Mouse (Mus musculus): ENCODE measurements at regions not wholly inside any gene's neighbourhood (a gene's known extent, or its start where the extent isn't known, plus 50 kb on each side); places are given as distances from the start of the nearest gene placed in this dataset.

DNA sequence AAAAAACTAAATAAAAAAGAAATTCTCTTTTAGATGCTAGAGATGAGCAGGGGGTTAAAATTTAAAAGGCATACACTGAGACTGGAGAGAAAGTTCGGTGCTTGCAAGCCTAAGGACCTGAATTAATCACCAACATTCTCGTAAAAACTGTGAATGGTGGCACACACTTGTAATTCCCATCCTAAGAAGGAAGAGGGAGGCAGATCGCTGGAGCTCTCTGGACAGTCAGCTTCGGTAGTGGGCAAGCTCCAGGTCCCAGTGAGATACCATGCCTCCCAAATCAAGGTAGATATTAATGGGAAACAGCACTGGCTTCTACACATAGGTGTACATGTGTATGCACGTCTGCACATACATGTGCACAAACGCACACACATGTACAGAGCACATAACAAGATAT lies 89.5 kb upstream of the Basp1 start:
- Histone ChIP-seq H3K9ac (replicated peaks) (no peak overlapping the region), H3K9me3 (ENCODE audit: control insufficient read depth, low read length) (no peaks in the 10 kb centered on the region), H3K4me2 (ENCODE audit: low read depth) (no peak overlapping the region), H3K4me3 (ENCODE audit: insufficient read depth in 1 of 2, low read depth in 2 of 2, low read length in 2 of 2) (no peak overlapping the region), H3K27me3 (ENCODE audit: control insufficient read depth, insufficient read depth, low read length) (no peaks in the 10 kb centered on the region), H3K4me1 (replicated peaks; ENCODE audit: control insufficient read depth in 2 of 2, insufficient read depth in 2 of 2, low read length in 1 of 2) (no peaks in the 10 kb centered on the region), H3K27ac (no peak overlapping the region), H3K36me3 (replicated peaks; ENCODE audit: control insufficient read depth, insufficient read depth, low read depth) (no peaks in the 10 kb centered on the region)
- no peak for DNase-seq (ENCODE audit: low read depth in 3 of 3, low spot score in 3 of 3)
- 55% methylated on average over 6 of the region's 6 CpGs for WGBS (ENCODE audit: insufficient replicate concordance)
- no peak for TF ChIP-seq EP300 (IDR thresholded peaks at IDR 0.05; ENCODE audit: low read depth)
- TF ChIP-seq CTCF (IDR thresholded peaks at IDR 0.05; ENCODE audit: low read depth) = no peak
- no peak for ATAC-seq (ENCODE audit: insufficient read depth)

DNA sequence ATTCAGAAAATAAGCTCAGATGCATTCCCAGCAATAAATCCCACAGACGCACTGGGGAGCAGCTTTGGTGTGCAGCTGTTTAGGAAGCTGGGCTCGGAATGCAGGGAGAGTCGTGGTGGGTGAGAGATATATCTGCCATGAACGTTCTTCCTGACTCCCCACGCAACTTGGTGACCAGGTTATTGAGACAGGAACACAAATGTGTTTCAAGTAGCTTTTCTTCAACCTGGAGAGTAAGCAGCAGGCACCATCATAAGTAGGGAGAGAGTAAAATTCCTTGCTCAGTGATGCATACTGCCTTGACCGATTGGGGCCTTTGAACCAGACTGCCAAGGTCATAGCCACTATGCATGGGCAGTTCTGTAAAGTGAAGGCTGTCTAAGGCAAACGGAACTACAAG lies 95.6 kb upstream of the Basp1 start:
- H3K4me2 ChIP-seq (ENCODE audit: low read depth) = no peak overlapping the region
- H3K9ac ChIP-seq (replicated peaks) = no peak overlapping the region
- no peaks in the 10 kb centered on the region for H3K27me3 ChIP-seq (ENCODE audit: control insufficient read depth, insufficient read depth, low read length)
- 48% methylated on average over 7 of the region's 7 CpGs for WGBS (ENCODE audit: insufficient replicate concordance)
- no peaks in the 10 kb centered on the region for H3K36me3 ChIP-seq (replicated peaks; ENCODE audit: control insufficient read depth, insufficient read depth, low read depth)
- no peaks in the 10 kb centered on the region for H3K4me1 ChIP-seq (replicated peaks; ENCODE audit: control insufficient read depth in 2 of 2, insufficient read depth in 2 of 2, low read length in 1 of 2)
- ATAC-seq (ENCODE audit: insufficient read depth) (no peak), DNase-seq (ENCODE audit: low read depth in 3 of 3, low spot score in 3 of 3) (no peak)
- TF ChIP-seq CTCF (IDR thresholded peaks at IDR 0.05; ENCODE audit: low read depth) (no peak), EP300 (IDR thresholded peaks at IDR 0.05; ENCODE audit: low read depth) (no peak)
- no peak overlapping the region for H3K27ac ChIP-seq
- H3K4me3 ChIP-seq (ENCODE audit: insufficient read depth in 1 of 2, low read depth in 2 of 2, low read length in 2 of 2) = no peak overlapping the region
- H3K9me3 ChIP-seq (ENCODE audit: control insufficient read depth, low read length) = no peaks in the 10 kb centered on the region

- Histone ChIP-seq H3K4me3 (ENCODE audit: insufficient read depth in 1 of 2, low read depth in 2 of 2, low read length in 2 of 2) (no peak overlapping the region), H3K27ac (no peak overlapping the region), H3K36me3 (replicated peaks; ENCODE audit: control insufficient read depth, insufficient read depth, low read depth) (no peaks in the 10 kb centered on the region), H3K4me2 (ENCODE audit: low read depth) (no peak overlapping the region), H3K9me3 (ENCODE audit: control insufficient read depth, low read length) (no peaks in the 10 kb centered on the region), H3K9ac (replicated peaks) (no peak overlapping the region), H3K4me1 (replicated peaks; ENCODE audit: control insufficient read depth in 2 of 2, insufficient read depth in 2 of 2, low read length in 1 of 2) (no peaks in the 10 kb centered on the region), H3K27me3 (ENCODE audit: control insufficient read depth, insufficient read depth, low read length) (no peaks in the 10 kb centered on the region)
- DNase-seq (ENCODE audit: low read depth in 3 of 3, low spot score in 3 of 3) (no peak), ATAC-seq (ENCODE audit: insufficient read depth) (no peak)
- WGBS (ENCODE audit: insufficient replicate concordance) = 68% methylated on average over 8 of the region's 8 CpGs
- TF ChIP-seq CTCF (IDR thresholded peaks at IDR 0.05; ENCODE audit: low read depth) = no peak
- TF ChIP-seq EP300 (IDR thresholded peaks at IDR 0.05; ENCODE audit: low read depth) = no peak
Measured at GRCm38 (mm10) chr15:25509584-25509983, 96.0 kb upstream of the Basp1 start.

- 41% methylated on average over 8 of the region's 8 CpGs for WGBS (ENCODE audit: insufficient replicate concordance)
Measured at GRCm38 (mm10) chr15:25510060-25510492, 96.5 kb upstream of the Basp1 start.

DNA sequence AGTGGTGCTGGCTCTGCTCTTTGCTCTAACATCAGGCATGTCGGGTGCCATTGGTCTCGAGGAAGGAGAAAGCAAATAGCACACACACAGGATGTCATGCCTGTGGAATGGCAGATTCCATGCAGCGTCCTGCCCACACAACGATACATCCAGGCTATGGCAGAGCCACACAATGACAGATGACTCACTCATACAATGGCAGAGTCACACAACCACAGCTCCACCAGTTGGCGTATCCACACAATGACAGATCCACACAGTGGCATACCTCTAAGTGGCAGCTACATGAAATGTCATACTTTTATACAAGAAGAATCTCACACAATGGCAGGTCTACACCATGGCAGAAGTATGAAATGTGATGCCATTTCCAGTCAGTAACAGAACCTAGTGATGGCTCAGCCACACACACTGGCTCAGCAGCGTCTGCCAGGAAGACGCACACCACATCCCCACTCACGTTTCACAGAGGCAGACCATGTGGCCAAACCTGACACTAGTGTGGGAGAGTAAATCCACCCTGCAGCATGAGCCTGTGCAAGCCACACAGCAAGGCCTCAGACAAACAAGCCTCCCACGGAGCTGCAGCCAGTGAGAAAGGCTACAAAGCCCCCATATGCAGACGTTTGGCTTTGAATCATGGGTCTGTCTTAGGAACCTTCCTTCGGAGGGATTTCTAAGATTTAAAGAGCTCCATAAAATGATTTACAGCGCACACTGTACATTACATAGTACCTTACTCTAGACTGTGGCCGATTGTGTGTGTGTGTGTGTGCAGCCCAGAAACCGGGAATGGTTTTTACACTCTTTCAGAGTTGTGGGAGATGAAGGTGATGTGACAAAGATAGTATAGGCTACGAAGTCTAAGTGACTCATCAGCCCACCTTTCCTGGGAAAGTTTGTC lies 104.0 kb upstream of the Myo10 start:
- DNase-seq (ENCODE audit: low read depth in 3 of 3, low spot score in 3 of 3) (no peak), ATAC-seq (ENCODE audit: insufficient read depth) (no peak)
- H3K9me3 ChIP-seq (ENCODE audit: control insufficient read depth, low read length) = no peaks in the 10 kb centered on the region
- no peak overlapping the region for H3K4me2 ChIP-seq (ENCODE audit: low read depth)
- no peaks in the 10 kb centered on the region for H3K36me3 ChIP-seq (replicated peaks; ENCODE audit: control insufficient read depth, insufficient read depth, low read depth)
- no peaks in the 10 kb centered on the region for H3K27me3 ChIP-seq (ENCODE audit: control insufficient read depth, insufficient read depth, low read length)
- TF ChIP-seq EP300 (IDR thresholded peaks at IDR 0.05; ENCODE audit: low read depth) (no peak), CTCF (IDR thresholded peaks at IDR 0.05; ENCODE audit: low read depth) (no peak)
- no peak overlapping the region for H3K27ac ChIP-seq
- 63% methylated on average over 15 of the region's 15 CpGs for WGBS (ENCODE audit: insufficient replicate concordance)
- no peaks in the 10 kb centered on the region for H3K4me1 ChIP-seq (replicated peaks; ENCODE audit: control insufficient read depth in 2 of 2, insufficient read depth in 2 of 2, low read length in 1 of 2)
- no peak overlapping the region for H3K4me3 ChIP-seq (ENCODE audit: insufficient read depth in 1 of 2, low read depth in 2 of 2, low read length in 2 of 2)
- no peak overlapping the region for H3K9ac ChIP-seq (replicated peaks)

More at GRCm38 (mm10) chr15:25510060-25510492, 96.5 kb upstream of the Basp1 start:
- Histone ChIP-seq H3K4me3 (ENCODE audit: insufficient read depth in 1 of 2, low read depth in 2 of 2, low read length in 2 of 2) (no peak overlapping the region), H3K27ac (no peak overlapping the region), H3K36me3 (replicated peaks; ENCODE audit: control insufficient read depth, insufficient read depth, low read depth) (no peaks in the 10 kb centered on the region), H3K9me3 (ENCODE audit: control insufficient read depth, low read length) (no peaks in the 10 kb centered on the region), H3K27me3 (ENCODE audit: control insufficient read depth, insufficient read depth, low read length) (no peaks in the 10 kb centered on the region), H3K4me1 (replicated peaks; ENCODE audit: control insufficient read depth in 2 of 2, insufficient read depth in 2 of 2, low read length in 1 of 2) (no peaks in the 10 kb centered on the region), H3K4me2 (ENCODE audit: low read depth) (no peak overlapping the region), H3K9ac (replicated peaks) (no peak overlapping the region)
- no peak for TF ChIP-seq EP300 (IDR thresholded peaks at IDR 0.05; ENCODE audit: low read depth)
- no peak for TF ChIP-seq CTCF (IDR thresholded peaks at IDR 0.05; ENCODE audit: low read depth)
- DNase-seq (ENCODE audit: low read depth in 3 of 3, low spot score in 3 of 3) = no peak
- ATAC-seq (ENCODE audit: insufficient read depth) = no peak
